Mouse (Mus musculus): ENCODE data around the gene Lig3.

- no peak for TF ChIP-seq GATA1 (IDR thresholded peaks at IDR 0.05; ENCODE audit: borderline replicate concordance, low read length)
- TF ChIP-seq FLI1 (IDR thresholded peaks at IDR 0.05; ENCODE audit: low read length) = no peak
These were observed 38.4 kb downstream of the Lig3 start for GRCm38 (mm10) chr11:82819350-82819749.

Data from megakaryocyte, embryonic 14.5 days (primary cell).